Mouse (Mus musculus) lung, adult 2 months (tissue): ENCODE results near the gene Arhgdib.

Experiments used
- CTCF ChIP-seq: fragments of 200-500 bp; IDR thresholded peaks from 2 replicates; pipeline ENCODE4 v1.5.1; 2011; ENCODE audit warnings: mild to moderate bottlenecking, low read length, control low read depth; ENCODE audit not compliant: insufficient read depth
- POLR2A ChIP-seq: fragments of 200-500 bp; IDR thresholded peaks from 2 replicates; pipeline ENCODE4 v1.6.1; 2011; ENCODE audit warnings: low read depth, mild to moderate bottlenecking, control low read depth, low read length, borderline replicate concordance; ENCODE audit errors: extremely low read depth

GRCm38 (mm10) chr6:136965912-136966311 is 24.2 kb upstream of the Arhgdib start:
- TF ChIP-seq CTCF (no peak), POLR2A (no peak)
